Mouse (Mus musculus) bone marrow macrophage, adult 2 months (primary cell): Measurements from ENCODE around the gene Anp32e.
"Not testable (repeated sequence)": the region's sequence is repeated elsewhere in the genome, so short reads cannot be mapped to it uniquely, and the experiment has no call there.

Experiments
- CTCF ChIP-seq: IDR thresholded peaks from 2 replicates; pipeline ENCODE4 v1.5.1; 2012; ENCODE audit warnings: low read depth, mild to moderate bottlenecking, low read length, moderate library complexity
- POLR2A ChIP-seq: IDR thresholded peaks from 2 replicates; pipeline ENCODE4 v1.6.1; 2012; ENCODE audit warnings: mild to moderate bottlenecking, low read depth, low read length, borderline replicate concordance

DNA sequence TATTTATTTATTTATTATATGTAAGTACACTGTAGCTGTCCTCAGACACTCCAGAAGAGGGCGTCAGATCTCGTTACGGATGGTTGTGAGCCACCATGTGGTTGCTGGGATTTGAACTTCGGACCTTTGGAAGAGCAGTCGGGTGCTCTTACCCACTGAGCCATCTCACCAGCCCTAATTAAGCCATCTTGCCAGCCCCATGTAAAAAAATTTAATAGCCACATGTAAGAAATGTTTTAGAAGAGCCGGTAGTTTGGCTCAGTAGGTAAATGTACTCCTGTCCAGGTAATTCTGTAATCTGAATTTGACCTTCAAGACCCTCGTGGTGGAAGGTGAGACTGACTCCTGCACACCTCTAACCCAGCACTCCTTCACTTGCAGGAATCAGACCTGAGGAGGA, 41.6 kb downstream of the Anp32e start:
- not testable (repeated sequence) for TF ChIP-seq CTCF, POLR2A
